Mouse (Mus musculus): Measurements from ENCODE around the gene Cant1. TPM values are rescaled to one million over a fixed set of nuclear protein-coding genes. Genes with fewer than 3 reads are reported as not detected.
"Not testable (repeated sequence)": the region's sequence is repeated elsewhere in the genome, so short reads cannot be mapped to it uniquely, and the experiment has no call there.

Cant1 gene
- total RNA-seq, 2 experiments from 2014 or later, result 20.4 to 22.0 TPM

GRCm38 (mm10) chr11:118376323-118376722 is 42.6 kb downstream of the Cant1 start:
- not testable (repeated sequence) for DNase-seq
- intact Hi-C loops (cut with DNase I), result loop anchor here (10.0 kb wide), 1 partner anchor 292 kb away; no protein-coding TSS in a partner anchor

GRCm38 (mm10) chr11:118375881-118376280 is 43.0 kb downstream of the Cant1 start:
- DNase-seq, result no peak
- intact Hi-C loops (cut with DNase I), result loop anchor here (10.0 kb wide), 1 partner anchor 291 kb away; no protein-coding TSS in a partner anchor

- intact Hi-C loops (cut with DNase I), result loop anchor here (10.0 kb wide), 1 partner anchor 291 kb away; no protein-coding TSS in a partner anchor
- no peak for DNase-seq
Observed at GRCm38 (mm10) chr11:118375461-118375860, 43.4 kb downstream of the Cant1 start.

DNA sequence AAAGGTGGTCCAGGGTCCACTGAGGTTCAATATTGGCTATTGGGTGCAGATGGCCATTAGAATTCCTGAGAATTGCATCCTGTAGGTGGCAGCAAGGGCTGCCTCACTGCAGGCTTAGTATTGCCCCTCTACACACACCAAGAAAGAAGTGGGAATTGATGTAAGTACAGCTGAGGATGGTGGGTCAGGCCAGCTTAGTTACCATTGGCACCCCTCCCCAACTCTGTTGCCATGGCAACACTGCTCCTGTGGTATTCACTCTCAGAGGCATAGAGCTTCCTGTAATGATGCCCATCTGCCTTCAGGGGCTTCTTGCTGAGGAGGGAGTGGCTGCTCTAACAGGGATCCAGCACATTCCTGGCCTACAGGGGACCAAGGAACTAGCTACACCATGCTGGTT is 43.9 kb downstream of the Cant1 start:
- DNase-seq, result no peak
- intact Hi-C loops (cut with DNase I), result loop anchor here (10.0 kb wide), 1 partner anchor 290 kb away; no protein-coding TSS in a partner anchor

DNA sequence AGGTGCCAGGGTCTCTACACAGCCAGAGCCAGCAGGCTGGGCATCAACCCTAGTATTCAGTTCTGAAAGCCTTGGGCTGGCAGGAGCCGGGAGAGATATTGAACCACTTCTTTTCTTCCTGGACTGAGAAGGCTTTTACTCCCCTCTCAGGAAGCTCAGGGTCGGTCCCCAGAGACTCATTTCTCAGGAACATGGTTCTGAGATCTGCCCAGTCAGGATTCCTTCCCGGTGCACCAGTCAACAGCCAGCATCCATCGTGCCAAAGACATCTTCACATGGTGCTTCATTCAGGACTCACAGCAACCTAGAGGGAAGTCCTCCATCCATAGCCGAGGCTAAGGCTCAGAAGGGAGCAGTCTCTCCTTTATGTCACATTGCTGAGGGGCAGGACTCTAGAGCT is 44.4 kb downstream of the Cant1 start:
- intact Hi-C loops (cut with DNase I), result loop anchor here (10.0 kb wide), 1 partner anchor 290 kb away; no protein-coding TSS in a partner anchor
- no peak for DNase-seq

- intact Hi-C loops (cut with DNase I), result loop anchor here (10.0 kb wide), 1 partner anchor 288 kb away; no protein-coding TSS in a partner anchor
- DNase-seq, result no peak
Observed at GRCm38 (mm10) chr11:118372641-118373040, 46.2 kb downstream of the Cant1 start.

- intact Hi-C loops (cut with DNase I), result loop anchor here (10.0 kb wide), 1 partner anchor 287 kb away; no protein-coding TSS in a partner anchor
- no peak for DNase-seq
Observed at GRCm38 (mm10) chr11:118371876-118372275, 47.0 kb downstream of the Cant1 start.

GRCm38 (mm10) chr11:118369657-118370056 is 49.2 kb downstream of the Cant1 start:
- DNase-seq, result no peak
- intact Hi-C loops (cut with DNase I), result loop anchor here (10.0 kb wide), 1 partner anchor 285 kb away; no protein-coding TSS in a partner anchor

- intact Hi-C loops (cut with DNase I), result no loop called here
- no peak for DNase-seq
Observed at GRCm38 (mm10) chr11:118369251-118369650, 49.6 kb downstream of the Cant1 start.

GRCm38 (mm10) chr11:118368330-118368729 is 50.6 kb downstream of the Cant1 start:
- DNase-seq, result no peak
- intact Hi-C loops (cut with DNase I), result no loop called here

DNA sequence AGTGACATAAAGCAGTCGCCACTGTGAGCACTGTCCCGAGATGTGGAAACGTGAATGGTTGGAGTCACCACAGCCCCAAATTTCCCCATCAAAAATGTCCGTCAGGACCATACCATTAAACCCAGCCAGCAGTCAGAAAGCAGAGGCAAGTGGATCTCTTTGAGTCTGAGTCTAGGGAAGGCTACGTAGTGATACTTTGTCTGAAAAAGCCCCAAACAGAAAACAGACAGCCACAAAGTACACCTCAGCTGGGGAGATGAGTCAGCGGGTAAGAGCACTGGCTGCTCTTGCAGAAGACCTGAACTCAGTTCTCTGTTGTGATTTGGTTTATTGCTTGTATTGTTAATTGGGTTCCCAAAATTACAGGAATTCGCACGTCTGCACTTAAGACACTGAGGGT is 52.3 kb downstream of the Cant1 start:
- no peak for DNase-seq
- intact Hi-C loops (cut with DNase I), result no loop called here

- DNase-seq, result no peak
Observed at GRCm38 (mm10) chr11:118366108-118366507, 52.8 kb downstream of the Cant1 start.

DNA sequence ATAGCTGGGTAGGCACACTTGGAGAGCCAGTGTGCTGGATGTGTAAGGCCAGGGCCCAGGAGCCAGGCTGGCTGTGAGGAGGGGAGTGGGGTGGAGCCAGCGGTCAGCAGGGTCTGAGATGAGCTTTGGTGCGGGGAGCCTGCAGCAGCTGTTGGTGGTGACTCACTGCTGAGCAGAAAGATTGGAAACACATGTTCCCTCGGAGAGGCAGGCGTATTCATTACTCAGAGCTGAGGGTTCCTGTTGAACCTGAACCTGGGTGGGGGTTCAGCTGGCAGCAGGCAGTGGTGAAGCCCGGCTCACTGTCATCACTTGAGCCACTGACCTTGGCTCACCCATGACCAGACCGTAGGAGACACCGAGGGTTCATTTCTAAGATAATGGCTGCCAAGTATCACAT is 53.7 kb downstream of the Cant1 start:
- intact Hi-C loops (cut with DNase I), result no loop called here
- peak; percentile 68 to 70 for DNase-seq

More at GRCm38 (mm10) chr11:118366108-118366507, 52.8 kb downstream of the Cant1 start:
- intact Hi-C loops (cut with DNase I), result no loop called here

- DNase-seq, result no peak
Observed at GRCm38 (mm10) chr11:118364021-118364420, 54.9 kb downstream of the Cant1 start.

DNA sequence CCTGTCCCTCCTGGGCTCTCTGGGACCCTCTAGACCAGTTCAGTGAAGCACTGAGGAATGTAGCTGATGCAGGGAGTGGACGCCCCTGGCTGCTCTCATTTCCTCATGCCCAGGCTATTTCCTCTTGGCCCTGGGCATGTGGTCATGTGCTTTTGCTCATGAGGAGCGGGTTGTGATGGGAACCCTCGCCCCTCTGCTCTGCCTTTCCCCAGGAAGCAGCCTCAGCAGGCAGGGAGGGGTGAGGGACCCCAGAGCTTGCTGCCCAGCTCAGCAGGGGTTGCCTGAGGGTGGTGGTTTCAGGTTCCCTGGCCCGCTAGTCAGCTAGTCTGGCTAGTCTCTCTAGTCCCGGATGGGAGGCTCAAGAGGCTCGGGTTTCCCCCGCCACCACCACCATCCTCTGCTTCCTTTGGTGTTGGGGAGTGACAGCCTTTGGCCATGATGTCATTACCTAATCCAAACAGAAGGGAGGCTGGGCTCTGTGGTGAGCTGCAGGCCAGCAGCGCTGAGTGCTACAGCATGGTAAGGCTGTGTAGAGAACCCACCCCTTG is 55.8 kb downstream of the Cant1 start:
- intact Hi-C loops (cut with DNase I), result no loop called here
- DNase-seq, result peak; percentile 78 to 82

More at GRCm38 (mm10) chr11:118364021-118364420, 54.9 kb downstream of the Cant1 start:
- intact Hi-C loops (cut with DNase I), result no loop called here

- intact Hi-C loops (cut with DNase I), result no loop called here
- DNase-seq, result peak; percentile 49 to 52
Observed at GRCm38 (mm10) chr11:118362501-118362900, 56.4 kb downstream of the Cant1 start.

DNA sequence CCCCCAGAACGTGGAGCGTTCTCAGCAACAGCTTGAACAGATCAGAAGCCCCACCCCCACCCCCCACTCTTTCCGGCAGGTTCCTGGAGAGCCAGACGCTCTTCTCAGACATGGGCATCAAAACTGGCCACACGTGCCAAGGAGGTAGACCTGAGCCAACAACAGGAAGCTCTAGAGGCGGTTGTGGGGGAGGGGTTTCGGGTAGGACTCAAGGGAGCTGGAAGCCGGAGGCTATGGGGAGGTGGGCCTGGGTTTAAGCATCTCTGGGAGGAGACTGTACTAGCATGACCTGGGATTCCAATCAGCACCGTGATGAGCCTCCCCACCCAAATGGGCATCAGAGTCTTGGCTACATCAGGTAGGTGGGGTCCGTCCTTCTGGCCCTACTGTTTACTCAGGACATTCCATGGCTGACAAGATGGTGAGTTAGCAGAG is 58.0 kb downstream of the Cant1 start:
- intact Hi-C loops (cut with DNase I), result no loop called here
- DNase-seq, result peak in 1 of 2 experiments; percentile 62

DNA sequence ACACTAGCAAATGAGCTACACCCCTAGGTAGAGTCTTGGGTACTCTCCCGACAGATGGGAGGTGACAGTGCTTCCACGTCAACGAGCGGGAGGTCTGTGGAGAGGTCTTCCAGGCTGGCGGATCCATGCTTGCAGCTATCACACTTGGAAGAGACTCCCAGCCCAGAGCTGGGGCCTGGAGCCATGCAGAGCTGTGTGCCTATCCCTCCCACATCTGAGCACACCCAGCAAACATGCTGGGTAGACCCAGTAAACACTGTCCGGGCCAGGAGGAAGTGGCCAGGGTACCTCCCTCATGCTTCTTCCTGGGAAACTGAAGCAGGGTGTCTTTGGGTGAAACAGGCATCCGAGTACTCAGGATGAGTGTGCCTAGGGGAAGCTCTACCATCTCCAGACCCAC is 58.4 kb downstream of the Cant1 start:
- no peak for DNase-seq
- intact Hi-C loops (cut with DNase I), result no loop called here
